Mouse (Mus musculus): Measurements from ENCODE around the gene Gxylt2.

Gxylt2 gene

GRCm38 (mm10) chr6:100799766-100800165 lies 95.2 kb downstream of the Gxylt2 start:
- no peak for DNase-seq (ENCODE audit: low read depth)

- DNase-seq (ENCODE audit: low read depth): peak; percentile 68
These were observed 96.0 kb downstream of the Gxylt2 start for GRCm38 (mm10) chr6:100800497-100800955.

- peak; percentile 48 for DNase-seq (ENCODE audit: low read depth)
These were observed 98.0 kb downstream of the Gxylt2 start for GRCm38 (mm10) chr6:100802381-100803083.

- DNase-seq (ENCODE audit: low read depth): no peak
These were observed 98.7 kb downstream of the Gxylt2 start for GRCm38 (mm10) chr6:100803250-100803649.

GRCm38 (mm10) chr6:100807187-100807586 lies 102.7 kb downstream of the Gxylt2 start:
- DNase-seq (ENCODE audit: low read depth): peak; percentile 89

GRCm38 (mm10) chr6:100807746-100808145 lies 103.2 kb downstream of the Gxylt2 start:
- peak; percentile 39 for DNase-seq (ENCODE audit: low read depth)

GRCm38 (mm10) chr6:100808221-100808778 lies 103.8 kb downstream of the Gxylt2 start:
- no peak for DNase-seq (ENCODE audit: low read depth)

GRCm38 (mm10) chr6:100810117-100810516 lies 105.6 kb downstream of the Gxylt2 start:
- DNase-seq (ENCODE audit: low read depth): no peak

GRCm38 (mm10) chr6:100811731-100812130 lies 107.2 kb downstream of the Gxylt2 start:
- DNase-seq (ENCODE audit: low read depth): no peak

GRCm38 (mm10) chr6:100821367-100821766 lies 116.8 kb downstream of the Gxylt2 start:
- DNase-seq (ENCODE audit: low read depth): no peak

GRCm38 (mm10) chr6:100823356-100823755 lies 118.8 kb downstream of the Gxylt2 start:
- DNase-seq (ENCODE audit: low read depth): no peak

GRCm38 (mm10) chr6:100824381-100824965 lies 119.9 kb downstream of the Gxylt2 start:
- DNase-seq (ENCODE audit: low read depth): peak; percentile 57

- no peak for DNase-seq (ENCODE audit: low read depth)
These were observed 121.5 kb downstream of the Gxylt2 start for GRCm38 (mm10) chr6:100826046-100826445.

- DNase-seq (ENCODE audit: low read depth): no peak
These were observed 124.0 kb downstream of the Gxylt2 start for GRCm38 (mm10) chr6:100828565-100828964.

- no peak for DNase-seq (ENCODE audit: low read depth)
These were observed 125.2 kb downstream of the Gxylt2 start for GRCm38 (mm10) chr6:100829770-100830169.

- DNase-seq (ENCODE audit: low read depth): no peak
These were observed 126.7 kb downstream of the Gxylt2 start for GRCm38 (mm10) chr6:100831188-100831587.

- no peak for DNase-seq (ENCODE audit: low read depth)
These were observed 127.2 kb downstream of the Gxylt2 start for GRCm38 (mm10) chr6:100831751-100832150.

GRCm38 (mm10) chr6:100833355-100833754 lies 128.8 kb downstream of the Gxylt2 start, which contains the start of gene Ppp4r2:
Gene Ppp4r2, plus strand, starts transcription at chr6:100833622.
- DNase-seq (ENCODE audit: low read depth): peak; percentile 95

GRCm38 (mm10) chr6:100833811-100834481 lies 129.4 kb downstream of the Gxylt2 start:
- DNase-seq (ENCODE audit: low read depth): peak; percentile 67

GRCm38 (mm10) chr6:100834489-100835160 lies 130.1 kb downstream of the Gxylt2 start:
- no peak for DNase-seq (ENCODE audit: low read depth)

- DNase-seq (ENCODE audit: low read depth): peak; percentile 56
These were observed 140.5 kb downstream of the Gxylt2 start for GRCm38 (mm10) chr6:100845058-100845457.

- no peak for DNase-seq (ENCODE audit: low read depth)
These were observed 142.7 kb downstream of the Gxylt2 start for GRCm38 (mm10) chr6:100847264-100847663.
